ENCODE assay signal across 1 mouse cellular context in the genomic region with DNA sequence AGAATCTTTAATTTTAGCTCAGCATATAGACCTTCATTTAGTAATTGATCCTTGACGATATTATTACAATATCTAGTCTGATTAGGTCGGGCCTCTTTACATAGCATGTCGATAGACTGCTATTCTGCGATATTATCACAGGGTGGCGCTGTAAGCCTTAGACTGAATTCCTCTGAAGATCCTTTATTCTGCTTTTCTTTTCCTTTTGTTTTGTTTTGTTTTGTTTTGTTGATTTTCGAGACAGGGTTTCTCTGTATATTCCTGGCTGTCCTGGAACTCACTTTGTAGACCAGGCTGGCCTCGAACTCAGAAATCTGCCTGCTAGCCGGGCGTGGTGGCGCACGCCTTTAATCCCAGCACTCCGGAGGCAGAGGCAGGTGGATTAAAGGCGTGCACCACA.
TF ChIP-seq lines count a peak whose summit lies in the region.

No protein-coding gene starts in this region.

TF ChIP-seq in CH12.LX, 34 proteins besides CTCF, POLR2A, EP300 and RAD21:
- peak; percentile 66 for TF ChIP-seq ZC3H11A (IDR thresholded peaks at IDR 0.05; ENCODE audit: low read depth, low read length)
- peak; percentile 27; the same call in 1 of the 2 replicates for TF ChIP-seq ZKSCAN1 (IDR thresholded peaks at IDR 0.05; ENCODE audit: borderline replicate concordance, low read depth, low read length)
- TF ChIP-seq SIN3A (IDR thresholded peaks at IDR 0.05; ENCODE audit: low read length) = peak; percentile 48; the same call in 1 of the 2 replicates
- TF ChIP-seq SMC3 (IDR thresholded peaks at IDR 0.05; ENCODE audit: low read depth, low read length) = peak; percentile 82
